Mouse (Mus musculus) ZHBTc4 (cell line): ENCODE results near the gene Cst9.

Source experiments
- DNase-seq: peaks from one replicate; pipeline ENCODE4 v3.0.0-alpha.2; 2011; ENCODE audit warnings: low read depth, low spot score

Gene Cst9

DNA sequence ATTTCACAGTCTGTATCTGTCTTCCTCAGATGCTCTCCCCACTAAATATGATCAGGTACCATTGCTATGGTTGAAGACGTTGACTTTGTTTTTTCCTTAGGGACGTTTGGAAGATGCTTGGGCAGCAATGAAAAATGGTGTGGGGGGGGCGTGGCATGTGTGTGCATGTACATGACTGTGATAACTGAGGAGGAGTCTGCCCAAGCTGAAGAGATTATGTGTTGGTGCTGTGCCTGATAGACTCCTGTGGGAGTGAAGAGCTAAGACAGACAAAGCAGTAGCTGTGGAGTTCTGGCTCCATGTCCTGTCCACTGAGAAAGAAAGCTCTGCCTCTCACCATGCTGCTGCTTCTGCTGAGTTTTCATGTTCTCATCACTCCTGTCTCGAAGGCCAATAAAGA, at the start of gene Cst9:
Gene Cst9, plus strand, starts transcription at position 236 of the 400 bp plus-strand sequence.
- no peak for DNase-seq

GRCm38 (mm10) chr2:148789142-148789541, 45.8 kb upstream of the Cst9 start, which contains the start of gene Cst12:
Gene Cst12 (plus strand): TSS chr2:148789361.
- DNase-seq = no peak

GRCm38 (mm10) chr2:148798485-148798884, 36.5 kb upstream of the Cst9 start, which contains the start of gene Cst8:
Gene Cst8 (plus strand): TSS chr2:148798785.
- no peak for DNase-seq

- no peak for DNase-seq
These were observed 33.4 kb upstream of the Cst9 start for GRCm38 (mm10) chr2:148801491-148801921.

- no peak for DNase-seq
These were observed 28.3 kb upstream of the Cst9 start for GRCm38 (mm10) chr2:148806696-148807095.

GRCm38 (mm10) chr2:148819909-148820308, 15.0 kb upstream of the Cst9 start, which contains the start of gene Cst13:
Gene Cst13 (plus strand): TSS chr2:148820081.
- DNase-seq = no peak

DNA sequence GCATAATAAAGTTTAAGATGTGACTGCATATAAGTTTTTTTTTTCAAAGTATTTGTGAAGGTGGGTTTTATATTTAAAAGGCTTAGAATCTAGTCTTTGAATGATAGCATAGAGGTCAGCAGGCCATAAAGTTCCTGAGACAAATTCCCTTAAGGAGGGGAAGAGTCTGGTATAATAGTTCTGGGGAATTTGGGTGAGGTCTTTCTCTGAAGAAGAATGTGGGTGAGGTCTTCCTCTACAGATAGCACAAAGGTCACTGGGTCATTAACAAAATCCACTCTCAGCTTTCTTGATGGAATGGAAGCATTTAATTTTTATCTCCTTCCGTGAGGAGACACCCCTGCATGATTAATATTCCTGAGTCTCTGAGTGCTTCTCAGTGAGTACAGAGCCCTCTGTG, 9.0 kb upstream of the Cst9 start:
- peak; percentile 64 for DNase-seq

GRCm38 (mm10) chr2:148838075-148838777, 3.3 kb downstream of the Cst9 start:
- no peak for DNase-seq

GRCm38 (mm10) chr2:148839224-148839623, 4.3 kb downstream of the Cst9 start:
- no peak for DNase-seq

DNA sequence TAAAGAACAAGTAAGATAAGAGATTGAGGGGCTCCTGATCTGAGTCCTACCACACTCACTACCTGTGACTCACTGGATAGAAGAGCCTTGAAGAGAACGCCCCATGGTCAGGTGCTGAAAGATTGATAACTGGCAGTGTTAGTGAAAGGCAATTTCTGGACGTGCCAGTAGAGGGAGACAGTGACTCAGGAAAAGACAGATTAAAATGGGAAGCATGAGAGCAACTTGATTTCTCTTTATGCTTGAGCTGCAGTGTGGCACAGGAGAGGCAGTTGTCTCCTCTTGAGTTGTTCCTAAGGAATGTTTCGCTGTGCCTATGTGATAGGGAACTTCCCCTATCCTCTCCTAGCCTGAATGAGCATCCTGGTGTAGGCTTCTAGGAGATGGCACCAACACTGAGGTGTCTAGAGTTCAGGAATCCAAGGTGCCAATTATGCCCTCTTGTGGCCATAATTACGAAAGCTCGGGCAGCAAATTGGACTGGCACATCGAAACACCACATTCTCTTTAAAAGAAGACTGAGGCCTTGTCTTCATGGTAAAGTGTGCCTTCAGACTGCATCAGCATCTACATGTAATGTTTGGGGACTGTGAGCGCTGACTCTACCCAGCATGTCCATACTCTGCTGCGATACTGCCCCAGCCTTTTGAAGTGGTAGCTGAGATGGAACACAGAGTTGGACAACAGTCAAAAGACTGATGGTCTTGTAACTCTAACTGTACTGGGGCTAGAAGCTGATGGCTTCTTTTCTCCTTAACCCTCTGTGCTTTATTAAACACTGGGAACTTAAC, 16.4 kb downstream of the Cst9 start:
- peak; percentile 86 for DNase-seq

- DNase-seq = no peak
These were observed 21.9 kb downstream of the Cst9 start for GRCm38 (mm10) chr2:148856630-148857400.

DNA sequence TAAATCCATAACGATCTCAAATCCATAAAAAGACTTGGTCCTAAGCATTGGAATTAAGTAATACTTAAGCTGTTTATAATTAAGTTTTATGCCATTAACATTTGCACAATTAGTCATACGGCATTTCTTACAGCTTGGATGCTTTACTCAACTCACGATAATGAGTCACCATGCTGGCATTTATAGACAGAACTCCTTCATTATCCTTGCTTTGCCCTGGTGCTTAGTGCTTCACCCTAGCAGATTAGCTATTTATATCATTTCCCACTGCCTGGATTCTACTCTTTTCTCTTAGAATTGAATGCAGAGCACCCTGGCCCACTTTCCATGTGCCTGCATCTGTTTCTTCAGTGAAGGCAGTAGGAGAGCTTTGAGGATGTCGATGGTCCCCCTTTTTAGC, 22.6 kb downstream of the Cst9 start:
- no peak for DNase-seq

DNA sequence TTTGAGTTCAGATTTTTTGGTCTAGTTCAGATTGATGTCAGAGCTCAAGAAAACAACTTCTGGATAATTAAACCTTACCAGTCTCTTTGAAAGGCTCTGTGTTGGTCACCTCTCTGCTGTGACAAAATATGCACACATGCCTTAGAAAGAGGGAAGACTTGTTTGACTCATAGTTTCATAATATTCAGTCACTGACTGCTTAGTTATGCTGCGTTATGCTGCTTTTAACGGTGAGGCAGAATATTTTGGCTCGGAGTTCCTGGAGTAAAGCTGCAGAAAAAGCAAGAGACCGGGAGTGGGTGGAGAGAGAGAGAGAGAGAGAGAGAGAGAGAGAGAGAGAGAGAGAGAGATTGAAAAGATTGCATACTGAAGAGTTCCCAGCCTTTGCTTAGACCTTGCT, 26.0 kb downstream of the Cst9 start:
- no peak for DNase-seq

DNA sequence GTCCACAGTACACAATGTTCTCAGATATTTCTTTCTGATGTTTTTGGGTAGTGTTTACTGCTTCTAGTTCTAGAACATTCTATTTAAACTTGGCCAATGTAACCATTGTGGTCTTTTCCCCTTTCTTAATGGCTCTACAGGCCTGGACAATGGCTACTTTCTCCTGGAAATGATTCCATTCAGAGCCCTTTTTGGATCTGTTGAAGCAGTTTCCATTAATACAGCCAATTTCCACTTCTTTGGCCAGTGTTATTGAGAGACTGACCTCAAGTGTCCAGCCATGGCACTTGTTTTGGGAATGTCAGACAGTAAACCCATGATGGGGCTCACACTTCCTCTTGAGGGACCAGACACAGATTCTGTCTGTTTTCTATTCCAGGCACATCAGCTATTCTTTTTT, 26.7 kb downstream of the Cst9 start:
- DNase-seq = no peak

GRCm38 (mm10) chr2:148864966-148865365, 30.0 kb downstream of the Cst9 start, which contains the start of gene 9230104L09Rik:
Gene 9230104L09Rik (minus strand): TSS chr2:148865038.
- no peak for DNase-seq

DNA sequence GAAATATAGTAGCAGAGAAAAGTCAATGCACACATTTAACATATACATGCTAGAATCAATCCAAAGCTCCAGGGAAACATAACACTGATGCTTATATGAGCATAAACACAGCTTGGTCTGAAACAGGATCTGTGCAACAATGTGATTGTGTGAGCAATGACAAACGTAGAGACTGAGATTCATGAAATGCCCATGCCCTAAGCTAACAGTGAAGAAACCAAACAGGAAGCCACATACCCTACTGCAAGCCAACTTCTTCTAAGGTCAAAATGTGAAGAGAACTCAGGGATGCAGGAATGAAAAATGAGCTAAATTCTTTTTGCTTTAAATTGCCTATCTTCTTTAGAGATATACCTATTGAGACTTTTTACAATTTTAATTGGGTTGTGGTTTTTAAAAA, 34.0 kb downstream of the Cst9 start:
- no peak for DNase-seq

GRCm38 (mm10) chr2:148870526-148870925, 35.6 kb downstream of the Cst9 start:
- DNase-seq = no peak

DNA sequence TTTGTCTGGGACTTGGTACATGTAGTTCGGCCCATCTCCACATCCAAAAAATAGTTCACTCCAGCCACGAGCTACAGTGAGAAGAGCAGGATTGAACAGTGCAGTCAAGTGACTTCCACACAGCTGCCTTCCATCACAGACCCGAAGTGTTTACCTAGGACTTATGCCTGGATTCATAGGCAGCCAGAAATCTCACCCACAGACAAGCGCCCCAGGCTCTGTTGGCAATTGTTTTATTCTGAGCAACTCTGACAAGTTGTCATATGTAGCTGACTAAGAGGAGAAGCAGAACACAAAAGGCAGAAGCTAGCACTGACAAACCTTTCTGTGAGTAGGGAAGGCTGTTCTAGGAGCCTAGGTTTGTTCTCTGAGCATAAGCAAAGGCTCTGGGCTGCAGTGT, 37.9 kb downstream of the Cst9 start:
- DNase-seq = no peak

GRCm38 (mm10) chr2:148874224-148874616, 39.3 kb downstream of the Cst9 start:
- no peak for DNase-seq

GRCm38 (mm10) chr2:148874617-148875334, 39.8 kb downstream of the Cst9 start:
- peak; percentile 96 for DNase-seq

- DNase-seq = peak; percentile 98
These were observed 40.4 kb downstream of the Cst9 start, which contains the start of gene Cst3 for GRCm38 (mm10) chr2:148875335-148875811. Gene Cst3 (minus strand): TSS chr2:148875692.
